In the genomic region with DNA sequence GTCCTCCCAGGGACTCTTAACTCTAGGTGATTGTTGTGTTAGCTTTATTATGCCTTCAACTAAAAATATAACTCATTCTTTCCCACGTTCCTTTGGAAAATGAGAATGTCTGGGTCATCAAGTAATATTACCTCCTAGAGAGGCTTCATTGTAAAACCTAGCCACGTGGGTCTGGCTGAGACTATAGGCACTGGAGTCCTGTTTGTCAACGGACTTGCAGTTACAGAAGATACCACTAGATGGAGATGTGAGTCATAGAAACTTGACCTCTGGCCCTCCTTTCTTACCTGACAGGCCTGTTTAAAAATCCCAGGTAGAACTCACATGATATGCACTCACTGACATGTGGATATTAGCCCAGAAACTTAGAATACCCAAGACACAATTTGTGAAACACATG, we compare ENCODE assay signal across 7 mouse cellular contexts.
DNase-seq lines count a peak whose midpoint lies in the region; ATAC-seq and TF ChIP-seq lines count a peak whose summit lies in the region.

No protein-coding gene starts in this region.

- no peak overlapping the region for H3K4me3 ChIP-seq in liver, adult 2 months (ENCODE audit: insufficient read depth, low read depth, low read length)
- H3K4me3 ChIP-seq in liver, embryonic 12.5 days: no peak overlapping the region
- H3K4me3 ChIP-seq in embryonic facial prominence, embryonic 13.5 days: no peak overlapping the region

- TF ChIP-seq POLR2A in liver, adult 2 months (IDR thresholded peaks at IDR 0.05; ENCODE audit: extremely low read depth, insufficient read depth, low read length): no peak

- H3K9ac ChIP-seq in liver, adult 2 months (ENCODE audit: low read depth, low read length): no peak overlapping the region
- no peak overlapping the region for H3K9ac ChIP-seq in liver, embryonic 12.5 days
- no peak overlapping the region for H3K9ac ChIP-seq in embryonic facial prominence, embryonic 13.5 days

- no peaks in the 10 kb centered on the region for H3K79me2 ChIP-seq in liver, adult 2 months (ENCODE audit: control insufficient read depth, insufficient read depth, low read length)

- H3K27ac ChIP-seq in liver, adult 2 months (replicated peaks; ENCODE audit: insufficient read depth, low read depth, low read length): no peak overlapping the region
- H3K27ac ChIP-seq in liver, embryonic 12.5 days: no peak overlapping the region
- H3K27ac ChIP-seq in embryonic facial prominence, embryonic 13.5 days: peak overlapping the region; percentile 23; the same call in 1 of the 2 replicates

- TF ChIP-seq CTCF in liver, adult 2 months (IDR thresholded peaks at IDR 0.05; ENCODE audit: low read depth, low read length): peak; percentile 38; the same call in 1 of the 2 replicates
- peak; percentile 83 for TF ChIP-seq CTCF in Patski (IDR thresholded peaks at IDR 0.05)

- H3K4me1 ChIP-seq in liver, adult 2 months (ENCODE audit: control insufficient read depth, insufficient read depth, low read length): no peaks in the 10 kb centered on the region
- H3K4me1 ChIP-seq in liver, embryonic 12.5 days: peaks cover 6% of the 10 kb centered on the region; the same call in 1 of the 2 replicates
- peaks cover 19% of the 10 kb centered on the region for H3K4me1 ChIP-seq in embryonic facial prominence, embryonic 13.5 days

- peak; percentile 59 for DNase-seq in liver, adult 2 months (ENCODE audit: extremely low read depth, low read depth, low spot score)
- DNase-seq in Patski (ENCODE audit: low read depth, low spot score): peak; percentile 68
- peak; percentile 37 for DNase-seq in retina, adult 2 months (ENCODE audit: low read depth, low spot score)
- no peak for DNase-seq in frontal cortex, postnatal 10 days (ENCODE audit: low spot score in 2 of 2)
- no peak for DNase-seq in layer of hippocampus, postnatal 36 days

- in situ Hi-C loops in Patski (cut with MboI; ENCODE audit: low pct_unique_long_range_greater_than_20kb): no loop called here

- POLR2A ChIA-PET in Patski (lab: Charles Lee): interaction anchor here (0.7 kb wide), 1 partner anchor 15 kb away, joined by 3 read pairs; no protein-coding TSS in a partner anchor

- no peaks in the 10 kb centered on the region for H3K36me3 ChIP-seq in liver, adult 2 months (ENCODE audit: control insufficient read depth, insufficient read depth, low read length)
- no peaks in the 10 kb centered on the region for H3K36me3 ChIP-seq in liver, embryonic 12.5 days
- no peaks in the 10 kb centered on the region for H3K36me3 ChIP-seq in embryonic facial prominence, embryonic 13.5 days

- CTCF ChIA-PET in Patski (lab: Charles Lee): interaction anchor here (0.6 to 1.7 kb wide), 13 partner anchors 10 to 534 kb away, joined by 3 to 5 read pairs (median 3); no protein-coding TSS in a partner anchor

- no peak overlapping the region for H3K4me2 ChIP-seq in liver, embryonic 12.5 days
- no peak overlapping the region for H3K4me2 ChIP-seq in embryonic facial prominence, embryonic 13.5 days

- no peak for ATAC-seq in liver, embryonic 12.5 days
- peak; percentile 84 for ATAC-seq in Patski
- no peak for ATAC-seq in embryonic facial prominence, embryonic 13.5 days (ENCODE audit: insufficient number of reproducible peaks, insufficient read depth, low FRiP score, low TSS enrichment, low read depth)

- WGBS in liver, adult 2 months: 12% methylated on average over 3 of the region's 3 CpGs
- WGBS in liver, embryonic 12.5 days (ENCODE audit: insufficient replicate concordance): 3% methylated on average over 3 of the region's 3 CpGs
- WGBS in embryonic facial prominence, embryonic 13.5 days: 9% methylated on average over 3 of the region's 3 CpGs

- no peaks in the 10 kb centered on the region for H3K27me3 ChIP-seq in liver, adult 2 months (ENCODE audit: control insufficient read depth, insufficient read depth, low read length)
- no peaks in the 10 kb centered on the region for H3K27me3 ChIP-seq in liver, embryonic 12.5 days (replicated peaks)
- no peaks in the 10 kb centered on the region for H3K27me3 ChIP-seq in Patski
- H3K27me3 ChIP-seq in embryonic facial prominence, embryonic 13.5 days: no peaks in the 10 kb centered on the region

- no peaks in the 10 kb centered on the region for H3K9me3 ChIP-seq in liver, embryonic 12.5 days (replicated peaks)
- H3K9me3 ChIP-seq in embryonic facial prominence, embryonic 13.5 days: no peaks in the 10 kb centered on the region

Comparison
In these comparisons a context has a peak if more than half of its experiments do, and no peak if none do; other contexts are left out.
1. DNase-seq: peak in liver, adult 2 months (single experiment), Patski (single experiment) and retina, adult 2 months (single experiment); none in frontal cortex, postnatal 10 days (0 of 2) and layer of hippocampus, postnatal 36 days (0 of 2).